Mouse (Mus musculus) embryonic fibroblast, embryonic 13.5 days (primary cell): ENCODE data around the gene Lrrc75a.

ENCODE experiments used
- CTCF ChIP-seq: IDR thresholded peaks from 2 replicates; pipeline ENCODE4 v1.5.1; 2011; ENCODE audit warnings: mild to moderate bottlenecking, control low read depth, low read length, moderate library complexity, borderline replicate concordance; ENCODE audit not compliant: insufficient read depth
- POLR2A ChIP-seq: IDR thresholded peaks from 2 replicates; pipeline ENCODE4 v1.6.1; 2011; ENCODE audit warnings: low read depth, mild to moderate bottlenecking, control low read depth, low read length, moderate library complexity

GRCm38 (mm10) chr11:62635406-62635805, 12.9 kb downstream of the Lrrc75a start:
- no peak for TF ChIP-seq CTCF
- no peak for TF ChIP-seq POLR2A
